ENCODE assay signal across 7 mouse cellular contexts in genomic region chr12:26295995-26296394, GRCm38 (mm10).
A peak's percentile ranks its signal among the peaks of the same experiment; 100 is the strongest.
DNase-seq lines count a peak whose midpoint lies in the region; ATAC-seq and TF ChIP-seq lines count a peak whose summit lies in the region.
"Not testable (repeated sequence)": the region's sequence is repeated elsewhere in the genome, so short reads cannot be mapped to it uniquely, and the experiment has no call there.

No protein-coding gene starts in this region.

- TF ChIP-seq CTCF in CH12.LX (conservative IDR thresholded peaks at IDR 0.05 in 1 of 2, IDR thresholded peaks at IDR 0.05 in 1 of 2; ENCODE audit: low read depth in 2 of 2, low read length in 2 of 2), result peak; percentile 62 to 63
- peak; percentile 64; the same call in 1 of the 2 replicates for TF ChIP-seq CTCF in brain, embryonic 14.5 days (IDR thresholded peaks at IDR 0.05; ENCODE audit: borderline replicate concordance, extremely low read depth, insufficient read depth, insufficient read length)
- TF ChIP-seq CTCF in heart, adult 2 months (IDR thresholded peaks at IDR 0.05), result peak; percentile 43
- TF ChIP-seq CTCF in lung, embryonic 14.5 days (IDR thresholded peaks at IDR 0.05; ENCODE audit: low read depth), result peak; percentile 66
- TF ChIP-seq CTCF in spleen, adult 2 months (IDR thresholded peaks at IDR 0.05; ENCODE audit: extremely low read depth, insufficient read depth, insufficient read length, insufficient replicate concordance), result peak; percentile 23; the same call in 1 of the 2 replicates

- H3K4me1 ChIP-seq in CH12.LX (ENCODE audit: control insufficient read depth in 1 of 2, insufficient read depth in 2 of 2); heart, adult 2 months (ENCODE audit: control insufficient read depth, insufficient read depth, low read length); lung, embryonic 14.5 days (ENCODE audit: insufficient read depth); spleen, adult 2 months (ENCODE audit: control insufficient read depth, insufficient read depth, insufficient read length): not testable (repeated sequence)

- TF ChIP-seq EP300 in CH12.LX (IDR thresholded peaks at IDR 0.05; ENCODE audit: low read length); heart, adult 2 months (IDR thresholded peaks at IDR 0.05; ENCODE audit: insufficient read depth, low read depth, low read length): not testable (repeated sequence)

- not testable (repeated sequence) for H3K4me3 ChIP-seq in CH12.LX (replicated peaks in 1 of 3; ENCODE audit: low read depth in 2 of 3, low read length in 2 of 3, poor library complexity in 1 of 3); heart, adult 2 months; lung, embryonic 14.5 days (ENCODE audit: low read depth, low read length); spleen, adult 2 months (ENCODE audit: extremely low read depth, insufficient read depth, insufficient read length)

- in situ Hi-C loops in CH12.LX (cut with MboI; ENCODE audit: low pct_ligation_motif_present, low pct_unique_long_range_greater_than_20kb, low sequenced_read_pairs), result loop anchor here (25.0 kb wide), 1 partner anchor 1209 kb away; the partner anchor contains the start of gene Id2

- not testable (repeated sequence) for H3K4me2 ChIP-seq in CH12.LX (ENCODE audit: insufficient read depth, low read depth, poor library complexity, severe bottlenecking); lung, embryonic 14.5 days

- not testable (repeated sequence) for H3K27ac ChIP-seq in CH12.LX (ENCODE audit: insufficient read depth, low read depth); heart, adult 2 months; lung, embryonic 14.5 days (ENCODE audit: low read depth); spleen, adult 2 months (ENCODE audit: insufficient read depth, low read length)

- not testable (repeated sequence) for H3K27me3 ChIP-seq in CH12.LX (replicated peaks); heart, adult 2 months (ENCODE audit: control insufficient read depth, insufficient read depth, low read length); lung, embryonic 14.5 days (ENCODE audit: insufficient read depth, low read length); spleen, adult 2 months (ENCODE audit: control insufficient read depth, insufficient read depth, low read length)

- H3K9me3 ChIP-seq in CH12.LX (replicated peaks; ENCODE audit: low read length); lung, embryonic 14.5 days (ENCODE audit: low read depth, low read length): not testable (repeated sequence)

- 0% methylated on average over 1 of the region's 1 CpGs for WGBS in heart, adult 2 months
- 0% methylated on average over 1 of the region's 1 CpGs for WGBS in lung, embryonic 14.5 days
- 0% methylated on average over 1 of the region's 1 CpGs for WGBS in spleen, adult 2 months

- not testable (repeated sequence) for H3K79me2 ChIP-seq in CH12.LX (replicated peaks; ENCODE audit: control insufficient read depth, extremely low read depth, insufficient read depth, poor library complexity, severe bottlenecking); heart, adult 2 months (replicated peaks; ENCODE audit: control insufficient read depth, insufficient read depth, low read length)

- TF ChIP-seq RAD21 in CH12.LX (IDR thresholded peaks at IDR 0.05; ENCODE audit: low read depth, low read length), result peak; percentile 59

- not testable (repeated sequence) for DNase-seq in CH12.LX (ENCODE audit: extremely low read depth); heart, adult 2 months
- peak; percentile 68 for DNase-seq in brain, embryonic 14.5 days (ENCODE audit: low read depth)
- DNase-seq in embryo, embryonic 10.5 days (ENCODE audit: low spot score), result peak; percentile 46
- DNase-seq in kidney, postnatal 4 days, result peak; percentile 22 to 33
- DNase-seq in lung, embryonic 14.5 days, result peak; percentile 59
- DNase-seq in spleen, adult 2 months (ENCODE audit: low read depth in 1 of 2, low spot score in 2 of 2), result peak in 1 of 2 experiments; percentile 25

- intact Hi-C loops in heart, adult 2 months (cut with DNase I), result not testable (repeated sequence)

- TF ChIP-seq POLR2A in CH12.LX (IDR thresholded peaks at IDR 0.05; ENCODE audit: low read depth, low read length); brain, embryonic 14.5 days (IDR thresholded peaks at IDR 0.05; ENCODE audit: borderline replicate concordance, extremely low read depth, insufficient read depth, insufficient read length, poor library complexity, severe bottlenecking); heart, adult 2 months (IDR thresholded peaks at IDR 0.05; ENCODE audit: insufficient read depth, low read depth, low read length); spleen, adult 2 months (IDR thresholded peaks at IDR 0.05; ENCODE audit: low read depth, low read length): not testable (repeated sequence)

- not testable (repeated sequence) for H3K36me3 ChIP-seq in CH12.LX (replicated peaks in 1 of 2; ENCODE audit: control insufficient read depth in 1 of 2, insufficient read depth in 1 of 2, low read length in 1 of 2); heart, adult 2 months (ENCODE audit: control insufficient read depth, insufficient read depth, low read length); lung, embryonic 14.5 days (ENCODE audit: insufficient read depth); spleen, adult 2 months (ENCODE audit: control insufficient read depth, insufficient read depth, low read length)

- not testable (repeated sequence) for H3K9ac ChIP-seq in CH12.LX (ENCODE audit: insufficient read depth, low read depth); heart, adult 2 months (ENCODE audit: low read depth, low read length); lung, embryonic 14.5 days

- dilution Hi-C loops in CH12.LX (cut with MboI; ENCODE audit: extremely low pct_ligation_motif_present, extremely low pct_unique_long_range_greater_than_20kb, low sequenced_read_pairs), result not testable (repeated sequence)

- not testable (repeated sequence) for ATAC-seq in lung, embryonic 14.5 days (ENCODE audit: insufficient read depth)

TF ChIP-seq in CH12.LX, 34 proteins besides CTCF, POLR2A, EP300 and RAD21:
- peak; percentile 44 for TF ChIP-seq SMC3 (IDR thresholded peaks at IDR 0.05; ENCODE audit: low read depth, low read length)
